Mouse (Mus musculus) olfactory bulb, adult 2 months (tissue): ENCODE data around the gene Tceal8. TPM values are rescaled to one million over a fixed set of nuclear protein-coding genes. Genes with fewer than 3 reads are reported as not detected.

ENCODE experiments used
- H3K27ac ChIP-seq: fragments of 200-500 bp; 2 replicates; pipeline ENCODE4 v1.5.1; 2012; ENCODE audit warnings: low read depth, low read length; ENCODE audit not compliant: insufficient read depth
- H3K4me1 ChIP-seq: fragments of 200-500 bp; 2 replicates; pipeline ENCODE4 v1.6.1; 2012; ENCODE audit warnings: low read length; ENCODE audit not compliant: control insufficient read depth, insufficient read depth
- H3K4me3 ChIP-seq: fragments of 200-500 bp; 2 replicates; pipeline ENCODE4 v1.5.1; 2012; ENCODE audit warnings: mild to moderate bottlenecking, low read depth, low read length, moderate library complexity; ENCODE audit not compliant: insufficient read depth
- CTCF ChIP-seq: fragments of 200-500 bp; IDR thresholded peaks from 2 replicates; pipeline ENCODE4 v1.5.1; 2012; ENCODE audit warnings: low read depth, mild to moderate bottlenecking, low read length, moderate library complexity; ENCODE audit not compliant: insufficient read depth
- POLR2A ChIP-seq: fragments of 200-500 bp; IDR thresholded peaks from 2 replicates; pipeline ENCODE4 v1.6.1; 2012; ENCODE audit warnings: mild to moderate bottlenecking, low read depth, low read length, moderate library complexity; ENCODE audit not compliant: insufficient read depth
- WGBS: fragments of 180-500 bp; shearing (Covaris S2); methylation state at CpG from one replicate; pipeline ENCODE4 v1.1.7; 2018; 5-methylcytosine and 5-hydroxymethylcytosine counted together
- polyA plus RNA-seq: library from polyadenylated mRNA; stranded (reverse); fragments of >200 nt; gene quantifications from 2 replicates; pipeline ENCODE4 v1.2.4, GENCODE M21; 2012; ENCODE audit warnings: low replicate concordance; ENCODE audit not compliant: missing spikeins, insufficient read depth, insufficient read length

Tceal8 gene
- polyA plus RNA-seq, 1 experiment, result not detected

- TF ChIP-seq CTCF (no peak), POLR2A (no peak)
- Histone ChIP-seq H3K27ac (no peak overlapping the region), H3K4me3 (no peak overlapping the region), H3K4me1 (no peaks in the 10 kb centered on the region)
- WGBS, result 78% methylated on average over 16 of the region's 16 CpGs
Measured at GRCm38 (mm10) chrX:136195193-136195944, 23.2 kb upstream of the Tceal8 start.

GRCm38 (mm10) chrX:136183107-136183506, 11.0 kb upstream of the Tceal8 start:
- 92% methylated on average over 1 of the region's 1 CpGs for WGBS
- H3K27ac ChIP-seq, result no peak overlapping the region
- TF ChIP-seq POLR2A, result no peak
- no peak for TF ChIP-seq CTCF

GRCm38 (mm10) chrX:136180897-136181553, 8.9 kb upstream of the Tceal8 start:
- TF ChIP-seq CTCF (no peak), POLR2A (no peak)
- Histone ChIP-seq H3K4me1 (no peaks in the 10 kb centered on the region), H3K27ac (no peak overlapping the region), H3K4me3 (no peak overlapping the region)
- WGBS, result 43% methylated on average over 11 of the region's 11 CpGs

More at GRCm38 (mm10) chrX:136183107-136183506, 11.0 kb upstream of the Tceal8 start:
- Histone ChIP-seq H3K4me3 (no peak overlapping the region), H3K4me1 (no peaks in the 10 kb centered on the region)

- no peak for TF ChIP-seq POLR2A
- TF ChIP-seq CTCF, result no peak
- no peak overlapping the region for H3K27ac ChIP-seq
- WGBS, result 20% methylated on average over 10 of the region's 10 CpGs
- H3K4me3 ChIP-seq, result no peak overlapping the region
- no peaks in the 10 kb centered on the region for H3K4me1 ChIP-seq
Measured at GRCm38 (mm10) chrX:136172786-136173185, 644 bp upstream of the Tceal8 start.

GRCm38 (mm10) chrX:136171189-136172117, 689 bp downstream of the Tceal8 start:
- peak overlapping the region; percentile 73 for H3K4me3 ChIP-seq
- TF ChIP-seq POLR2A (no peak), CTCF (no peak)

GRCm38 (mm10) chrX:136170625-136171024, 1.5 kb downstream of the Tceal8 start:
- WGBS, result 55% methylated on average over 10 of the region's 10 CpGs
- TF ChIP-seq CTCF (no peak), POLR2A (no peak)
- H3K27ac ChIP-seq, result no peak overlapping the region
- H3K4me1 ChIP-seq, result no peaks in the 10 kb centered on the region
- H3K4me3 ChIP-seq, result no peak overlapping the region

More at GRCm38 (mm10) chrX:136171189-136172117, 689 bp downstream of the Tceal8 start:
- Histone ChIP-seq H3K4me1 (no peaks in the 10 kb centered on the region), H3K27ac (peak overlapping the region; percentile 83)
- 15% methylated on average over 24 of the region's 24 CpGs for WGBS

- no peak for TF ChIP-seq POLR2A
- H3K4me1 ChIP-seq, result no peaks in the 10 kb centered on the region
- WGBS, result 79% methylated on average over 7 of the region's 7 CpGs
- no peak overlapping the region for H3K4me3 ChIP-seq
- H3K27ac ChIP-seq, result no peak overlapping the region
Measured at GRCm38 (mm10) chrX:136144195-136144594, 27.9 kb downstream of the Tceal8 start.

- TF ChIP-seq POLR2A, result no peak
- TF ChIP-seq CTCF, result no peak
- Histone ChIP-seq H3K27ac (no peak overlapping the region), H3K4me3 (no peak overlapping the region), H3K4me1 (no peaks in the 10 kb centered on the region)
- WGBS, result 85% methylated on average over 2 of the region's 2 CpGs
Measured at GRCm38 (mm10) chrX:136143711-136144110, 28.4 kb downstream of the Tceal8 start.
